ENCODE assay signal across 22 mouse cellular contexts in genomic region chr1:60485649-60486048, GRCm38 (mm10).
A peak's percentile ranks its signal among the peaks of the same experiment; 100 is the strongest.
DNase-seq lines count a peak whose midpoint lies in the region; ATAC-seq lines count a peak whose summit lies in the region.
"Had no signal": no experiment of that assay in that cellular context is flagged by ENCODE, and none has a peak within 500 bp of the region (broad histone marks: within the 10 kb centered on the region; RNA-seq: fewer than 3 reads in every experiment).

No protein-coding gene starts in this region.

- WGBS in forebrain, embryonic 15.5 days, result 74% methylated on average over 3 of the region's 3 CpGs

- no peak overlapping the region for H3K4me2 ChIP-seq in forebrain, embryonic 15.5 days (replicated peaks)
- H3K4me2 ChIP-seq: embryonic facial prominence, embryonic 13.5 days; heart, embryonic 15.5 days; hindbrain, embryonic 13.5 days had no signal

- no peak overlapping the region for H3K27ac ChIP-seq in forebrain, embryonic 15.5 days (replicated peaks)
- H3K27ac ChIP-seq: embryonic facial prominence, embryonic 13.5 days; heart, embryonic 10.5 days; heart, embryonic 15.5 days; hindbrain, embryonic 13.5 days; hindbrain, postnatal 0 days had no signal

- H3K9ac ChIP-seq in forebrain, embryonic 15.5 days (replicated peaks), result no peak overlapping the region
- H3K9ac ChIP-seq: embryonic facial prominence, embryonic 13.5 days; heart, embryonic 15.5 days; hindbrain, embryonic 13.5 days had no signal

- H3K4me3 ChIP-seq in forebrain, embryonic 15.5 days, result no peak overlapping the region
- H3K4me3 ChIP-seq: embryonic facial prominence, embryonic 13.5 days; heart, embryonic 10.5 days; heart, embryonic 15.5 days; hindbrain, embryonic 13.5 days had no signal

- H3K27me3 ChIP-seq in forebrain, embryonic 15.5 days, result no peaks in the 10 kb centered on the region
- H3K27me3 ChIP-seq: embryonic facial prominence, embryonic 13.5 days; heart, embryonic 15.5 days; hindbrain, embryonic 13.5 days; Patski had no signal

- no peaks in the 10 kb centered on the region for H3K4me1 ChIP-seq in forebrain, embryonic 15.5 days
- H3K4me1 ChIP-seq: embryonic facial prominence, embryonic 13.5 days; heart, embryonic 10.5 days; heart, embryonic 15.5 days; hindbrain, embryonic 13.5 days had no signal

- H3K36me3 ChIP-seq in forebrain, embryonic 15.5 days, result peaks cover 22% of the 10 kb centered on the region

- no peak for ATAC-seq in forebrain, embryonic 15.5 days (replicated peaks)
- ATAC-seq: activated CD4-positive, CD25-positive, alpha-beta regulatory T cell, adult 4 months; forebrain, embryonic 14.5 days; hindbrain, postnatal 0 days; Patski had no signal

- DNase-seq in kidney, adult 9 months, result peak; percentile 11
- no peak for DNase-seq in kidney, postnatal 36 days
- peak; percentile 13 for DNase-seq in NIH3T3 (ENCODE audit: low read depth)
- peak; percentile 58 for DNase-seq in adrenal gland, adult 2 months
- peak; percentile 9 for DNase-seq in adrenal gland, postnatal 25 days
- DNase-seq in B cell, adult 2 months, result no peak
- DNase-seq: cerebellum, adult 18-20 months; cerebellum, adult 9-11 months; cerebellum, postnatal 36 days; gastrocnemius, postnatal 36 days; heart, adult 18-20 months; heart, postnatal 14 days; kidney, adult 11 months had no signal

- H3K9me3 ChIP-seq in forebrain, embryonic 15.5 days, result no peaks in the 10 kb centered on the region
- H3K9me3 ChIP-seq: embryonic facial prominence, embryonic 13.5 days; heart, embryonic 10.5 days; heart, embryonic 15.5 days; hindbrain, embryonic 13.5 days had no signal

Comparison
In these comparisons a context has a peak if more than half of its experiments do, and no peak if none do; other contexts are left out.
1. DNase-seq: peak in kidney, adult 9 months (single experiment), NIH3T3 (single experiment), adrenal gland, adult 2 months (single experiment) and adrenal gland, postnatal 25 days (single experiment); none in kidney, postnatal 36 days (0 of 2) and B cell, adult 2 months (0 of 2).